Mouse (Mus musculus): ENCODE measurements around the gene Cd28. TPM values are rescaled to one million over a fixed set of nuclear protein-coding genes. Genes with fewer than 3 reads are reported as not detected.
"Not testable (repeated sequence)": the region's sequence is repeated elsewhere in the genome, so short reads cannot be mapped to it uniquely, and the experiment has no call there.

Cd28 gene
- polyA plus RNA-seq, 1 experiment from 2014 or later: 0.08 TPM

- DNase-seq (ENCODE audit: low spot score) (no peak), ATAC-seq (replicated peaks; ENCODE audit: low FRiP score) (no peak)
- H3K27ac ChIP-seq (ENCODE audit: low read depth, low read length): no peak overlapping the region
- no peaks in the 10 kb centered on the region for H3K9me3 ChIP-seq (ENCODE audit: control insufficient read depth, low read length)
- H3K4me2 ChIP-seq (ENCODE audit: low read depth, low read length, severe bottlenecking): no peak overlapping the region
- no peaks in the 10 kb centered on the region for H3K36me3 ChIP-seq (ENCODE audit: control insufficient read depth, insufficient read depth, low read length)
- H3K9ac ChIP-seq (ENCODE audit: low read length): no peak overlapping the region
- no peaks in the 10 kb centered on the region for H3K4me1 ChIP-seq (replicated peaks; ENCODE audit: control insufficient read depth, insufficient read depth, low read length)
- H3K4me3 ChIP-seq (ENCODE audit: low read depth, low read length): no peak overlapping the region
- H3K27me3 ChIP-seq (ENCODE audit: control insufficient read depth, insufficient read depth, low read length): no peaks in the 10 kb centered on the region
Observed at GRCm38 (mm10) chr1:60810821-60811220, 94.2 kb downstream of the Cd28 start.

GRCm38 (mm10) chr1:60811998-60812397, 95.4 kb downstream of the Cd28 start:
- Histone ChIP-seq H3K36me3 (ENCODE audit: control insufficient read depth, insufficient read depth, low read length) (no peaks in the 10 kb centered on the region), H3K4me3 (ENCODE audit: low read depth, low read length) (no peak overlapping the region), H3K9me3 (ENCODE audit: control insufficient read depth, low read length) (no peaks in the 10 kb centered on the region), H3K27me3 (ENCODE audit: control insufficient read depth, insufficient read depth, low read length) (no peaks in the 10 kb centered on the region), H3K27ac (ENCODE audit: low read depth, low read length) (no peak overlapping the region), H3K4me2 (ENCODE audit: low read depth, low read length, severe bottlenecking) (no peak overlapping the region), H3K4me1 (replicated peaks; ENCODE audit: control insufficient read depth, insufficient read depth, low read length) (no peaks in the 10 kb centered on the region), H3K9ac (ENCODE audit: low read length) (no peak overlapping the region)
- ATAC-seq (replicated peaks; ENCODE audit: low FRiP score): no peak
- 79% methylated on average over 1 of the region's 1 CpGs for WGBS
- no peak for DNase-seq (ENCODE audit: low spot score)

GRCm38 (mm10) chr1:60813411-60813810, 96.8 kb downstream of the Cd28 start:
- WGBS: 84% methylated on average over 2 of the region's 2 CpGs

GRCm38 (mm10) chr1:60815912-60816311, 99.3 kb downstream of the Cd28 start:
- Histone ChIP-seq H3K27me3 (ENCODE audit: control insufficient read depth, insufficient read depth, low read length) (no peaks in the 10 kb centered on the region), H3K4me2 (ENCODE audit: low read depth, low read length, severe bottlenecking) (no peak overlapping the region), H3K9me3 (ENCODE audit: control insufficient read depth, low read length) (no peaks in the 10 kb centered on the region), H3K36me3 (ENCODE audit: control insufficient read depth, insufficient read depth, low read length) (no peaks in the 10 kb centered on the region), H3K4me1 (replicated peaks; ENCODE audit: control insufficient read depth, insufficient read depth, low read length) (no peaks in the 10 kb centered on the region), H3K9ac (ENCODE audit: low read length) (no peak overlapping the region), H3K4me3 (ENCODE audit: low read depth, low read length) (no peak overlapping the region), H3K27ac (ENCODE audit: low read depth, low read length) (no peak overlapping the region)
- no peak for DNase-seq (ENCODE audit: low spot score)
- no peak for ATAC-seq (replicated peaks; ENCODE audit: low FRiP score)
- WGBS: 93% methylated on average over 6 of the region's 6 CpGs

More at GRCm38 (mm10) chr1:60813411-60813810, 96.8 kb downstream of the Cd28 start:
- Histone ChIP-seq H3K9ac (ENCODE audit: low read length) (no peak overlapping the region), H3K4me2 (ENCODE audit: low read depth, low read length, severe bottlenecking) (no peak overlapping the region), H3K9me3 (ENCODE audit: control insufficient read depth, low read length) (no peaks in the 10 kb centered on the region), H3K4me3 (ENCODE audit: low read depth, low read length) (no peak overlapping the region), H3K4me1 (replicated peaks; ENCODE audit: control insufficient read depth, insufficient read depth, low read length) (no peaks in the 10 kb centered on the region), H3K27ac (ENCODE audit: low read depth, low read length) (no peak overlapping the region), H3K36me3 (ENCODE audit: control insufficient read depth, insufficient read depth, low read length) (no peaks in the 10 kb centered on the region), H3K27me3 (ENCODE audit: control insufficient read depth, insufficient read depth, low read length) (no peaks in the 10 kb centered on the region)
- DNase-seq (ENCODE audit: low spot score) (no peak), ATAC-seq (replicated peaks; ENCODE audit: low FRiP score) (no peak)

GRCm38 (mm10) chr1:60818491-60818890, 101.9 kb downstream of the Cd28 start:
- ATAC-seq (replicated peaks; ENCODE audit: low FRiP score); H3K9ac ChIP-seq (ENCODE audit: low read length); H3K27me3 ChIP-seq (ENCODE audit: control insufficient read depth, insufficient read depth, low read length); H3K4me1 ChIP-seq (replicated peaks; ENCODE audit: control insufficient read depth, insufficient read depth, low read length); H3K4me2 ChIP-seq (ENCODE audit: low read depth, low read length, severe bottlenecking); H3K36me3 ChIP-seq (ENCODE audit: control insufficient read depth, insufficient read depth, low read length); DNase-seq (ENCODE audit: low spot score); H3K27ac ChIP-seq (ENCODE audit: low read depth, low read length); H3K9me3 ChIP-seq (ENCODE audit: control insufficient read depth, low read length); H3K4me3 ChIP-seq (ENCODE audit: low read depth, low read length): not testable (repeated sequence)
- WGBS: 78% methylated on average over 4 of the region's 4 CpGs

- H3K27ac ChIP-seq (ENCODE audit: low read depth, low read length): no peak overlapping the region
- H3K9me3 ChIP-seq (ENCODE audit: control insufficient read depth, low read length): no peaks in the 10 kb centered on the region
- no peaks in the 10 kb centered on the region for H3K27me3 ChIP-seq (ENCODE audit: control insufficient read depth, insufficient read depth, low read length)
- H3K4me2 ChIP-seq (ENCODE audit: low read depth, low read length, severe bottlenecking): no peak overlapping the region
- H3K4me3 ChIP-seq (ENCODE audit: low read depth, low read length): no peak overlapping the region
- ATAC-seq (replicated peaks; ENCODE audit: low FRiP score) (no peak), DNase-seq (ENCODE audit: low spot score) (no peak)
- H3K36me3 ChIP-seq (ENCODE audit: control insufficient read depth, insufficient read depth, low read length): no peaks in the 10 kb centered on the region
- no peaks in the 10 kb centered on the region for H3K4me1 ChIP-seq (replicated peaks; ENCODE audit: control insufficient read depth, insufficient read depth, low read length)
- WGBS: 77% methylated on average over 2 of the region's 2 CpGs
- no peak overlapping the region for H3K9ac ChIP-seq (ENCODE audit: low read length)
Observed at GRCm38 (mm10) chr1:60819993-60820392, 103.4 kb downstream of the Cd28 start.

GRCm38 (mm10) chr1:60820981-60821380, 104.4 kb downstream of the Cd28 start:
- no peaks in the 10 kb centered on the region for H3K36me3 ChIP-seq (ENCODE audit: control insufficient read depth, insufficient read depth, low read length)
- no peaks in the 10 kb centered on the region for H3K9me3 ChIP-seq (ENCODE audit: control insufficient read depth, low read length)
- no peak overlapping the region for H3K9ac ChIP-seq (ENCODE audit: low read length)
- H3K4me1 ChIP-seq (replicated peaks; ENCODE audit: control insufficient read depth, insufficient read depth, low read length): no peaks in the 10 kb centered on the region
- no peaks in the 10 kb centered on the region for H3K27me3 ChIP-seq (ENCODE audit: control insufficient read depth, insufficient read depth, low read length)
- no peak overlapping the region for H3K4me3 ChIP-seq (ENCODE audit: low read depth, low read length)
- 81% methylated on average over 2 of the region's 2 CpGs for WGBS
- no peak overlapping the region for H3K27ac ChIP-seq (ENCODE audit: low read depth, low read length)
- no peak for ATAC-seq (replicated peaks; ENCODE audit: low FRiP score)
- no peak overlapping the region for H3K4me2 ChIP-seq (ENCODE audit: low read depth, low read length, severe bottlenecking)
- no peak for DNase-seq (ENCODE audit: low spot score)

- Histone ChIP-seq H3K4me2 (ENCODE audit: low read depth, low read length, severe bottlenecking) (no peak overlapping the region), H3K4me3 (ENCODE audit: low read depth, low read length) (no peak overlapping the region), H3K9ac (ENCODE audit: low read length) (no peak overlapping the region), H3K27ac (ENCODE audit: low read depth, low read length) (no peak overlapping the region), H3K27me3 (ENCODE audit: control insufficient read depth, insufficient read depth, low read length) (no peaks in the 10 kb centered on the region), H3K4me1 (replicated peaks; ENCODE audit: control insufficient read depth, insufficient read depth, low read length) (no peaks in the 10 kb centered on the region), H3K36me3 (ENCODE audit: control insufficient read depth, insufficient read depth, low read length) (no peaks in the 10 kb centered on the region), H3K9me3 (ENCODE audit: control insufficient read depth, low read length) (no peaks in the 10 kb centered on the region)
- ATAC-seq (replicated peaks; ENCODE audit: low FRiP score) (no peak), DNase-seq (ENCODE audit: low spot score) (no peak)
- 83% methylated on average over 3 of the region's 3 CpGs for WGBS
Observed at GRCm38 (mm10) chr1:60821590-60821989, 105.0 kb downstream of the Cd28 start.

Measured in forebrain, embryonic 11.5 days (tissue).